Mouse (Mus musculus): ENCODE data around the gene Ly6g5b. TPM values are rescaled to one million over a fixed set of nuclear protein-coding genes. Genes with fewer than 3 reads are reported as not detected.
"Not testable (repeated sequence)": the region's sequence is repeated elsewhere in the genome, so short reads cannot be mapped to it uniquely, and the experiment has no call there.

The Ly6g5b gene
- polyA plus RNA-seq, 3 experiments from 2014 or later = 1.9 to 8.9 (median 3.9) TPM

- ATAC-seq = no peak
Observed at GRCm38 (mm10) chr17:35139269-35139668, 24.0 kb upstream of the Ly6g5b start.

GRCm38 (mm10) chr17:35135591-35136320 lies 20.5 kb upstream of the Ly6g5b start:
- ATAC-seq = peak; percentile 23

- ATAC-seq = peak; percentile 84
Observed at GRCm38 (mm10) chr17:35134801-35135590, 19.8 kb upstream of the Ly6g5b start, which contains the start of gene Bag6. Gene Bag6 (plus strand): TSS chr17:35135178.

GRCm38 (mm10) chr17:35133517-35133916 lies 18.3 kb upstream of the Ly6g5b start:
- no peak for ATAC-seq

- ATAC-seq = no peak
Observed at GRCm38 (mm10) chr17:35132174-35132560, 16.9 kb upstream of the Ly6g5b start.

GRCm38 (mm10) chr17:35131500-35132173 lies 16.4 kb upstream of the Ly6g5b start, which contains the start of gene Apom:
Gene Apom (minus strand): TSS chr17:35132050.
- no peak for ATAC-seq

- no peak for ATAC-seq
Observed at GRCm38 (mm10) chr17:35131038-35131437, 15.8 kb upstream of the Ly6g5b start.

GRCm38 (mm10) chr17:35128996-35129395 lies 13.8 kb upstream of the Ly6g5b start:
- ATAC-seq = no peak

- ATAC-seq = no peak
Observed at GRCm38 (mm10) chr17:35127017-35127416, 11.8 kb upstream of the Ly6g5b start.

GRCm38 (mm10) chr17:35126206-35126611 lies 11.0 kb upstream of the Ly6g5b start, which contains the start of gene D17H6S53E:
Gene D17H6S53E (plus strand): TSS chr17:35126373.
- peak; percentile 69 for ATAC-seq

GRCm38 (mm10) chr17:35125578-35125977 lies 10.3 kb upstream of the Ly6g5b start:
- no peak for ATAC-seq

GRCm38 (mm10) chr17:35125081-35125480 lies 9.9 kb upstream of the Ly6g5b start:
- ATAC-seq = no peak

GRCm38 (mm10) chr17:35124261-35124896 lies 9.2 kb upstream of the Ly6g5b start:
- ATAC-seq = not testable (repeated sequence)

GRCm38 (mm10) chr17:35123287-35123686 lies 8.1 kb upstream of the Ly6g5b start:
- not testable (repeated sequence) for ATAC-seq

- no peak for ATAC-seq
Observed at GRCm38 (mm10) chr17:35121871-35122303, 6.7 kb upstream of the Ly6g5b start, which contains the start of gene Csnk2b. Gene Csnk2b (minus strand): TSS chr17:35122053.

GRCm38 (mm10) chr17:35121143-35121799 lies 6.0 kb upstream of the Ly6g5b start, which contains the start of gene Gpank1:
Gene Gpank1 (plus strand): TSS chr17:35121455.
- ATAC-seq = peak; percentile 97

- no peak for ATAC-seq
Observed at GRCm38 (mm10) chr17:35120745-35121142, 5.5 kb upstream of the Ly6g5b start.

- ATAC-seq = no peak
Observed at GRCm38 (mm10) chr17:35111774-35112173, 3.5 kb downstream of the Ly6g5b start.

- no peak for ATAC-seq
Observed at GRCm38 (mm10) chr17:35108097-35108496, 7.1 kb downstream of the Ly6g5b start, which contains the start of gene Ly6g5c. Gene Ly6g5c (plus strand): TSS chr17:35108279.

- ATAC-seq = no peak
Observed at GRCm38 (mm10) chr17:35106522-35106921, 8.7 kb downstream of the Ly6g5b start.

- no peak for ATAC-seq
Observed at GRCm38 (mm10) chr17:35105740-35106389, 9.4 kb downstream of the Ly6g5b start.

Measured in inflammation-experienced regulatory T-cells, adult 6 months (primary cell).